Mouse (Mus musculus): ENCODE measurements at regions not wholly inside any gene's neighbourhood (a gene's known extent, or its start where the extent isn't known, plus 50 kb on each side); places are given as distances from the start of the nearest gene placed in this dataset.
A peak's percentile ranks its signal among the peaks of the same experiment; 100 is the strongest.

DNA sequence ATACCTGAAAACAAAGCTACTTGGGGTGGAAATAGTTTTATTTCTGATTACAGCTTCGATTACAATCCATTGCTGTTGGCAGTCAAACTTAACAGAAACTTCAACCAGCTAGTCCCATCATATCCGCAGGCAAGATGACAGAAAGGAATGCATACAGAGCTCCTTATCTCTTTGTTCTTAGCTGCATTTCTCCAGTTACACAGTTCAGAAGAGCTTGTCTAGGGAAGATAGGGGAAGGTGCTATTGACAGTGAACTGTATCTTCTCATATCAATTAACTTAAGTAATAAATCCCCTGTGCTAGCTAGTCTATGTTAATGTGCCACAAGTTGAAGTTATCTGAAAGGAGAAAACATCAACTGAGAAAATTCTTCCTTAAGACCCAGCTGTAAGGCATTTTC is 374.8 kb downstream of the Ptprc start:
- Histone ChIP-seq H3K9ac (replicated peaks) (no peak overlapping the region), H3K4me1 (ENCODE audit: insufficient read depth) (no peaks in the 10 kb centered on the region), H3K36me3 (replicated peaks; ENCODE audit: insufficient read depth, low read length) (no peaks in the 10 kb centered on the region), H3K9me3 (ENCODE audit: low read length) (no peaks in the 10 kb centered on the region), H3K4me3 (ENCODE audit: low read depth, low read length) (no peak overlapping the region), H3K27me3 (ENCODE audit: insufficient read depth, low read length) (no peaks in the 10 kb centered on the region), H3K27ac (ENCODE audit: low read depth) (no peak overlapping the region), H3K4me2 (ENCODE audit: low read depth, low read length) (no peak overlapping the region)
- 41% methylated on average over 2 of the region's 2 CpGs for WGBS (ENCODE audit: insufficient replicate concordance)
- DNase-seq (no peak), ATAC-seq (no peak)
- TF ChIP-seq CTCF (IDR thresholded peaks at IDR 0.05; ENCODE audit: low read depth) (no peak), EP300 (IDR thresholded peaks at IDR 0.05; ENCODE audit: low read depth) (no peak)

GRCm38 (mm10) chr1:137788789-137789188 is 386.7 kb downstream of the Ptprc start:
- no peaks in the 10 kb centered on the region for H3K36me3 ChIP-seq (replicated peaks; ENCODE audit: insufficient read depth, low read length)
- no peak overlapping the region for H3K27ac ChIP-seq (ENCODE audit: low read depth)
- H3K4me1 ChIP-seq (ENCODE audit: insufficient read depth) = no peaks in the 10 kb centered on the region
- H3K4me2 ChIP-seq (ENCODE audit: low read depth, low read length) = no peak overlapping the region
- H3K27me3 ChIP-seq (ENCODE audit: insufficient read depth, low read length) = no peaks in the 10 kb centered on the region
- H3K9me3 ChIP-seq (ENCODE audit: low read length) = no peaks in the 10 kb centered on the region
- ATAC-seq (no peak), DNase-seq (no peak)
- TF ChIP-seq CTCF (IDR thresholded peaks at IDR 0.05; ENCODE audit: low read depth) = no peak
- no peak for TF ChIP-seq EP300 (IDR thresholded peaks at IDR 0.05; ENCODE audit: low read depth)
- WGBS (ENCODE audit: insufficient replicate concordance) = 51% methylated on average over 3 of the region's 3 CpGs
- no peak overlapping the region for H3K9ac ChIP-seq (replicated peaks)
- no peak overlapping the region for H3K4me3 ChIP-seq (ENCODE audit: low read depth, low read length)

DNA sequence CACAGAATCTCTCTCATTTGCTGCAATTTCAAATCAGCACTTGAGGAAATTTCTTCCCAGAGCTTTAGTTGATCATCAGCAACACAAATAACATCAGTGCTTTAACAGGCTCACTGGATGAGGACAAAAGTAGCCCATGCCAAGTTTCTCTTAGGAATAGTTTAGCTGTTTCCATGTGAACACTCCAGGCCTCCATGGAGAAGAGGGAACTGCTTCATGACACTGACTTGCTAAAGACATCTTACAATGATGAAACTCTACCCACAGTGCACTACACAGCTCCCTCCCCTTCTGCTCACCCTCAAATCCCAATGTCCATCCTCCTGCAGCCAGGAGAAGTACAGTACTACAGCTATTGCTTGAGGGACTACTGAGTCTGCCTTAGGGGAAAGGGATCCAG is 388.9 kb downstream of the Ptprc start:
- Histone ChIP-seq H3K27me3 (ENCODE audit: insufficient read depth, low read length) (no peaks in the 10 kb centered on the region), H3K27ac (ENCODE audit: low read depth) (no peak overlapping the region), H3K36me3 (replicated peaks; ENCODE audit: insufficient read depth, low read length) (no peaks in the 10 kb centered on the region), H3K9me3 (ENCODE audit: low read length) (no peaks in the 10 kb centered on the region), H3K4me1 (ENCODE audit: insufficient read depth) (no peaks in the 10 kb centered on the region), H3K4me3 (ENCODE audit: low read depth, low read length) (no peak overlapping the region), H3K4me2 (ENCODE audit: low read depth, low read length) (no peak overlapping the region), H3K9ac (replicated peaks) (no peak overlapping the region)
- TF ChIP-seq EP300 (IDR thresholded peaks at IDR 0.05; ENCODE audit: low read depth) = no peak
- no peak for TF ChIP-seq CTCF (IDR thresholded peaks at IDR 0.05; ENCODE audit: low read depth)
- DNase-seq = no peak
- ATAC-seq = no peak

GRCm38 (mm10) chr1:137774586-137774985 is 400.9 kb downstream of the Ptprc start:
- no peak overlapping the region for H3K27ac ChIP-seq (ENCODE audit: low read depth)
- H3K4me3 ChIP-seq (ENCODE audit: low read depth, low read length) = no peak overlapping the region
- H3K27me3 ChIP-seq (ENCODE audit: insufficient read depth, low read length) = no peaks in the 10 kb centered on the region
- no peak overlapping the region for H3K9ac ChIP-seq (replicated peaks)
- no peaks in the 10 kb centered on the region for H3K4me1 ChIP-seq (ENCODE audit: insufficient read depth)
- DNase-seq (no peak), ATAC-seq (no peak)
- no peak for TF ChIP-seq EP300 (IDR thresholded peaks at IDR 0.05; ENCODE audit: low read depth)
- no peak for TF ChIP-seq CTCF (IDR thresholded peaks at IDR 0.05; ENCODE audit: low read depth)
- H3K9me3 ChIP-seq (ENCODE audit: low read length) = no peaks in the 10 kb centered on the region
- no peak overlapping the region for H3K4me2 ChIP-seq (ENCODE audit: low read depth, low read length)
- no peaks in the 10 kb centered on the region for H3K36me3 ChIP-seq (replicated peaks; ENCODE audit: insufficient read depth, low read length)

DNA sequence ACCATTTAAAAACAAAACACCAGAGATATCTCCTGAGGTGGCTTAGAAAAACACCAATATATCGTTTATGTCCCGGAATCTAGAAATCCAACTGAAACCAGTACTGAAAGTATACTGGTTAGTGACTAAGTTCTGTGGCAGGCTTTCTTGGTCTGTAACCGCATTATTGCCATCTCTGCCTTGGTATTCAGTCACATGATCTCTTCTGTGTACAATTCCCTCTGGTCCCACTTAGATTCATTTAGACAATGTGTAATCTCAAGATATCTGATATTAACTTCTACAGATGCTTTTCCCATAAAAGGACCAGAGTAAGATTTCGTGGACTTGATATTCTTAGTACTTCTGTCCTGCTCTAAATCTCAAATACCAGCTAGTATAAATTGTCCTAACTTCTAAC is 414.7 kb downstream of the Ptprc start:
- ATAC-seq (no peak), DNase-seq (no peak)
- Histone ChIP-seq H3K27ac (ENCODE audit: low read depth) (no peak overlapping the region), H3K9ac (replicated peaks) (no peak overlapping the region), H3K4me2 (ENCODE audit: low read depth, low read length) (no peak overlapping the region), H3K4me1 (ENCODE audit: insufficient read depth) (no peaks in the 10 kb centered on the region), H3K4me3 (ENCODE audit: low read depth, low read length) (no peak overlapping the region), H3K27me3 (ENCODE audit: insufficient read depth, low read length) (no peaks in the 10 kb centered on the region), H3K9me3 (ENCODE audit: low read length) (no peaks in the 10 kb centered on the region), H3K36me3 (replicated peaks; ENCODE audit: insufficient read depth, low read length) (no peaks in the 10 kb centered on the region)
- whole genome bisulfite sequencing (ENCODE audit: insufficient replicate concordance) = 86% methylated on average over 4 of the region's 4 CpGs
- TF ChIP-seq CTCF (IDR thresholded peaks at IDR 0.05; ENCODE audit: low read depth) (no peak), EP300 (IDR thresholded peaks at IDR 0.05; ENCODE audit: low read depth) (no peak)

GRCm38 (mm10) chr1:137751446-137751961 is 424.0 kb downstream of the Ptprc start:
- no peak overlapping the region for H3K27ac ChIP-seq (ENCODE audit: low read depth)
- ATAC-seq = peak; percentile 84
- H3K27me3 ChIP-seq (ENCODE audit: insufficient read depth, low read length) = no peaks in the 10 kb centered on the region
- no peak overlapping the region for H3K9ac ChIP-seq (replicated peaks)
- no peak for TF ChIP-seq CTCF (IDR thresholded peaks at IDR 0.05; ENCODE audit: low read depth)
- peak; percentile 36 for DNase-seq
- H3K36me3 ChIP-seq (replicated peaks; ENCODE audit: insufficient read depth, low read length) = no peaks in the 10 kb centered on the region
- H3K4me2 ChIP-seq (ENCODE audit: low read depth, low read length) = no peak overlapping the region; the same call in 1 of the 2 replicates
- H3K4me1 ChIP-seq (ENCODE audit: insufficient read depth) = no peaks in the 10 kb centered on the region
- H3K4me3 ChIP-seq (ENCODE audit: low read depth, low read length) = no peak overlapping the region
- no peaks in the 10 kb centered on the region for H3K9me3 ChIP-seq (ENCODE audit: low read length)
- WGBS (ENCODE audit: insufficient replicate concordance) = 48% methylated on average over 7 of the region's 7 CpGs

GRCm38 (mm10) chr1:137750894-137751293 is 424.6 kb downstream of the Ptprc start:
- Histone ChIP-seq H3K4me2 (ENCODE audit: low read depth, low read length) (no peak overlapping the region), H3K9ac (replicated peaks) (no peak overlapping the region), H3K4me3 (ENCODE audit: low read depth, low read length) (no peak overlapping the region), H3K27me3 (ENCODE audit: insufficient read depth, low read length) (no peaks in the 10 kb centered on the region), H3K27ac (ENCODE audit: low read depth) (no peak overlapping the region), H3K9me3 (ENCODE audit: low read length) (no peaks in the 10 kb centered on the region), H3K36me3 (replicated peaks; ENCODE audit: insufficient read depth, low read length) (no peaks in the 10 kb centered on the region), H3K4me1 (ENCODE audit: insufficient read depth) (no peaks in the 10 kb centered on the region)
- ATAC-seq (no peak), DNase-seq (no peak)
- TF ChIP-seq CTCF (IDR thresholded peaks at IDR 0.05; ENCODE audit: low read depth) (no peak), EP300 (IDR thresholded peaks at IDR 0.05; ENCODE audit: low read depth) (no peak)
- WGBS (ENCODE audit: insufficient replicate concordance) = 81% methylated on average over 5 of the region's 5 CpGs
